Mouse (Mus musculus) liver, embryonic 15.5 days (tissue): ENCODE results near the gene Ccz1. TPM values are rescaled to one million over a fixed set of nuclear protein-coding genes. Genes with fewer than 3 reads are reported as not detected.
A peak's percentile ranks its signal among the peaks of the same experiment; 100 is the strongest.

Experiments
- ATAC-seq: fragments of 200-750 bp; cut with Nextera tagmentation; 2 replicates; pipeline ENCODE4 v1.8.0; 2017; ENCODE audit warnings: moderate number of reproducible peaks, mild to moderate bottlenecking, moderate library complexity; ENCODE audit not compliant: insufficient read depth
- H3K27ac ChIP-seq: fragments of 300-500 bp; sonication (generic); replicated peaks from 2 replicates; pipeline ENCODE4 v1.5.1; 2015; ENCODE audit warnings: mild to moderate bottlenecking, inconsistent platforms
- H3K27me3 ChIP-seq: fragments of 300-500 bp; sonication (generic); 2 replicates; pipeline ENCODE4 v1.6.1; 2015; ENCODE audit warnings: mild to moderate bottlenecking, inconsistent platforms
- H3K36me3 ChIP-seq: fragments of 300-500 bp; sonication (generic); replicated peaks from 2 replicates; pipeline ENCODE4 v1.6.1; 2015; ENCODE audit warnings: moderate library complexity, mild to moderate bottlenecking, inconsistent platforms
- H3K4me1 ChIP-seq: fragments of 300-500 bp; sonication (generic); replicated peaks from 2 replicates; pipeline ENCODE4 v1.6.1; 2015; ENCODE audit warnings: inconsistent platforms
- H3K4me2 ChIP-seq: fragments of 300-500 bp; sonication (generic); 2 replicates; pipeline ENCODE4 v1.6.1; 2015; ENCODE audit warnings: moderate library complexity, mild to moderate bottlenecking, inconsistent platforms
- H3K4me3 ChIP-seq: fragments of 300-500 bp; sonication (generic); replicated peaks from 2 replicates; pipeline ENCODE4 v1.5.1; 2015; ENCODE audit warnings: mild to moderate bottlenecking, inconsistent platforms
- H3K9ac ChIP-seq: fragments of 300-500 bp; sonication (generic); 2 replicates; pipeline ENCODE4 v1.6.1; 2015; ENCODE audit warnings: moderate library complexity, mild to moderate bottlenecking, inconsistent platforms
- H3K9me3 ChIP-seq: fragments of 300-500 bp; sonication (generic); replicated peaks from 2 replicates; pipeline ENCODE4 v1.6.1; 2016; ENCODE audit warnings: inconsistent platforms
- WGBS: fragments of 180-500 bp; shearing (Covaris S2); methylation state at CpG from one replicate; pipeline ENCODE4 v1.1.7; 2015; ENCODE audit warnings: mixed read lengths; ENCODE audit not compliant: insufficient replicate concordance; 5-methylcytosine and 5-hydroxymethylcytosine counted together
- polyA plus RNA-seq: library from polyadenylated mRNA; unstranded; fragments of >200 nt; fragmentation: Nextera tagmentation; extraction: Ambion mirVana; gene quantifications from 2 replicates; pipeline ENCODE4 v1.2.1, GENCODE M21; 2015

The Ccz1 gene
- 32.9 and 35.7 TPM in 2 replicates for polyA plus RNA-seq

GRCm38 (mm10) chr5:144014551-144015311 lies at the start of gene Ccz1:
TSS of gene Ccz1 (minus strand) at chr5:144014877.
- Histone ChIP-seq H3K4me3 (peak within 1 kb of the TSS; percentile 83), H3K9ac (peak within 1 kb of the TSS; percentile 89), H3K27ac (peak within 1 kb of the TSS; percentile 87), H3K4me1 (peaks cover 25% of the 10 kb centered on the region), H3K9me3 (no peaks in the 10 kb centered on the region), H3K36me3 (peaks cover 28% of the 10 kb centered on the region), H3K4me2 (peak within 1 kb of the TSS; percentile 65), H3K27me3 (no peaks in the 10 kb centered on the region)
- peak; percentile 99 for ATAC-seq
- WGBS = 2% methylated on average over 47 of the region's 47 CpGs

GRCm38 (mm10) chr5:144064093-144064492 lies 49.4 kb upstream of the Ccz1 start:
- Histone ChIP-seq H3K36me3 (no peaks in the 10 kb centered on the region), H3K9me3 (no peaks in the 10 kb centered on the region), H3K4me2 (no peak overlapping the region), H3K4me3 (no peak overlapping the region), H3K27ac (no peak overlapping the region), H3K27me3 (no peaks in the 10 kb centered on the region), H3K9ac (no peak overlapping the region), H3K4me1 (no peaks in the 10 kb centered on the region)
- 48% methylated on average over 5 of the region's 5 CpGs for WGBS
- ATAC-seq = no peak

- no peak overlapping the region for H3K9ac ChIP-seq
- no peak for ATAC-seq
- H3K27ac ChIP-seq = no peak overlapping the region
- H3K4me1 ChIP-seq = no peaks in the 10 kb centered on the region
- 64% methylated on average over 6 of the region's 6 CpGs for WGBS
- H3K4me3 ChIP-seq = no peak overlapping the region
- no peaks in the 10 kb centered on the region for H3K36me3 ChIP-seq
- H3K4me2 ChIP-seq = no peak overlapping the region
- no peaks in the 10 kb centered on the region for H3K9me3 ChIP-seq
- H3K27me3 ChIP-seq = no peaks in the 10 kb centered on the region
These were observed 39.7 kb upstream of the Ccz1 start for GRCm38 (mm10) chr5:144054340-144054739.

GRCm38 (mm10) chr5:144053450-144053849 lies 38.8 kb upstream of the Ccz1 start:
- 49% methylated on average over 3 of the region's 3 CpGs for WGBS
- H3K4me2 ChIP-seq = no peak overlapping the region
- no peak for ATAC-seq

GRCm38 (mm10) chr5:144051268-144051667 lies 36.6 kb upstream of the Ccz1 start:
- Histone ChIP-seq H3K27me3 (0 out of 2 replicates have a peak, but pooled peaks cover 5% of the 10 kb centered on the region), H3K27ac (no peak overlapping the region), H3K36me3 (no peaks in the 10 kb centered on the region), H3K4me1 (no peaks in the 10 kb centered on the region), H3K9ac (no peak overlapping the region), H3K4me3 (no peak overlapping the region), H3K9me3 (no peaks in the 10 kb centered on the region), H3K4me2 (no peak overlapping the region)
- ATAC-seq = no peak

More at GRCm38 (mm10) chr5:144053450-144053849, 38.8 kb upstream of the Ccz1 start:
- no peaks in the 10 kb centered on the region for H3K4me1 ChIP-seq
- no peaks in the 10 kb centered on the region for H3K9me3 ChIP-seq
- H3K27me3 ChIP-seq = no peaks in the 10 kb centered on the region
- no peak overlapping the region for H3K9ac ChIP-seq
- H3K27ac ChIP-seq = no peak overlapping the region
- H3K36me3 ChIP-seq = no peaks in the 10 kb centered on the region
- H3K4me3 ChIP-seq = no peak overlapping the region

GRCm38 (mm10) chr5:144049881-144050280 lies 35.2 kb upstream of the Ccz1 start:
- WGBS = 52% methylated on average over 3 of the region's 3 CpGs
- 0 out of 2 replicates have a peak, but pooled peaks cover 5% of the 10 kb centered on the region for H3K27me3 ChIP-seq

GRCm38 (mm10) chr5:144047324-144047723 lies 32.6 kb upstream of the Ccz1 start:
- Histone ChIP-seq H3K9me3 (no peaks in the 10 kb centered on the region), H3K4me3 (no peak overlapping the region), H3K4me1 (no peaks in the 10 kb centered on the region), H3K4me2 (no peak overlapping the region), H3K27me3 (0 out of 2 replicates have a peak, but pooled peaks cover 5% of the 10 kb centered on the region), H3K36me3 (no peaks in the 10 kb centered on the region), H3K9ac (no peak overlapping the region), H3K27ac (no peak overlapping the region)
- 60% methylated on average over 13 of the region's 13 CpGs for WGBS
- ATAC-seq = no peak

More at GRCm38 (mm10) chr5:144049881-144050280, 35.2 kb upstream of the Ccz1 start:
- Histone ChIP-seq H3K4me3 (no peak overlapping the region), H3K9ac (no peak overlapping the region), H3K4me1 (no peaks in the 10 kb centered on the region), H3K4me2 (no peak overlapping the region), H3K9me3 (no peaks in the 10 kb centered on the region), H3K27ac (no peak overlapping the region), H3K36me3 (no peaks in the 10 kb centered on the region)
- no peak for ATAC-seq

- no peak overlapping the region for H3K27ac ChIP-seq
- WGBS = 74% methylated on average over 11 of the region's 11 CpGs
- H3K9ac ChIP-seq = no peak overlapping the region
- H3K9me3 ChIP-seq = no peaks in the 10 kb centered on the region
- no peak for ATAC-seq
- 0 out of 2 replicates have a peak, but pooled peaks cover 5% of the 10 kb centered on the region for H3K27me3 ChIP-seq
- peaks cover 6% of the 10 kb centered on the region; the same call in 1 of the 2 replicates for H3K4me1 ChIP-seq
- H3K4me2 ChIP-seq = no peak overlapping the region
- no peak overlapping the region for H3K4me3 ChIP-seq
- H3K36me3 ChIP-seq = no peaks in the 10 kb centered on the region
These were observed 28.5 kb upstream of the Ccz1 start for GRCm38 (mm10) chr5:144043166-144043565.

- Histone ChIP-seq H3K9me3 (no peaks in the 10 kb centered on the region), H3K9ac (no peak overlapping the region), H3K27me3 (no peaks in the 10 kb centered on the region; the same call in 1 of the 2 replicates), H3K27ac (no peak overlapping the region), H3K4me3 (no peak overlapping the region), H3K4me1 (peaks cover 6% of the 10 kb centered on the region; the same call in 1 of the 2 replicates), H3K4me2 (no peak overlapping the region), H3K36me3 (no peaks in the 10 kb centered on the region)
- no peak for ATAC-seq
- WGBS = 36% methylated on average over 11 of the region's 11 CpGs
These were observed 26.2 kb upstream of the Ccz1 start for GRCm38 (mm10) chr5:144040720-144041364.

- WGBS = 74% methylated on average over 5 of the region's 5 CpGs
- H3K9ac ChIP-seq = no peak overlapping the region
- H3K36me3 ChIP-seq = no peaks in the 10 kb centered on the region
- H3K27ac ChIP-seq = no peak overlapping the region
- H3K4me1 ChIP-seq = peaks cover 6% of the 10 kb centered on the region; the same call in 1 of the 2 replicates
- no peak overlapping the region for H3K4me3 ChIP-seq
- ATAC-seq = no peak
- no peaks in the 10 kb centered on the region for H3K9me3 ChIP-seq
- no peaks in the 10 kb centered on the region; the same call in 1 of the 2 replicates for H3K27me3 ChIP-seq
- H3K4me2 ChIP-seq = no peak overlapping the region
These were observed 25.2 kb upstream of the Ccz1 start for GRCm38 (mm10) chr5:144039886-144040285.

GRCm38 (mm10) chr5:144039156-144039675 lies 24.5 kb upstream of the Ccz1 start:
- no peak overlapping the region for H3K9ac ChIP-seq
- no peak overlapping the region for H3K4me2 ChIP-seq
- H3K9me3 ChIP-seq = no peaks in the 10 kb centered on the region
- peaks cover 6% of the 10 kb centered on the region; the same call in 1 of the 2 replicates for H3K4me1 ChIP-seq
- no peaks in the 10 kb centered on the region for H3K36me3 ChIP-seq
- no peaks in the 10 kb centered on the region; the same call in 1 of the 2 replicates for H3K27me3 ChIP-seq
- peak; percentile 67 for ATAC-seq
- WGBS = 35% methylated on average over 9 of the region's 9 CpGs
- H3K27ac ChIP-seq = no peak overlapping the region
- H3K4me3 ChIP-seq = no peak overlapping the region
